Mouse (Mus musculus) right cerebral cortex, postnatal 36 days (tissue): ENCODE data around the gene Gm44805.
"Not testable (repeated sequence)": the region's sequence is repeated elsewhere in the genome, so short reads cannot be mapped to it uniquely, and the experiment has no call there.

Experiments
- DNase-seq, 2 experiments: peaks; one replicate each; pipeline ENCODE4 v3.0.0; 2022; ENCODE audit warnings: low spot score in 2 of 2, mixed read lengths in 1 of 2

Gene Gm44805

GRCm38 (mm10) chr7:19699827-19700148, 18.6 kb upstream of the Gm44805 start:
- DNase-seq = no peak

- DNase-seq = peak; percentile 56 to 62
Measured at GRCm38 (mm10) chr7:19698907-19699826, 17.9 kb upstream of the Gm44805 start, which contains the start of gene Apoe. TSS of gene Apoe (minus strand) at chr7:19699188.

DNA sequence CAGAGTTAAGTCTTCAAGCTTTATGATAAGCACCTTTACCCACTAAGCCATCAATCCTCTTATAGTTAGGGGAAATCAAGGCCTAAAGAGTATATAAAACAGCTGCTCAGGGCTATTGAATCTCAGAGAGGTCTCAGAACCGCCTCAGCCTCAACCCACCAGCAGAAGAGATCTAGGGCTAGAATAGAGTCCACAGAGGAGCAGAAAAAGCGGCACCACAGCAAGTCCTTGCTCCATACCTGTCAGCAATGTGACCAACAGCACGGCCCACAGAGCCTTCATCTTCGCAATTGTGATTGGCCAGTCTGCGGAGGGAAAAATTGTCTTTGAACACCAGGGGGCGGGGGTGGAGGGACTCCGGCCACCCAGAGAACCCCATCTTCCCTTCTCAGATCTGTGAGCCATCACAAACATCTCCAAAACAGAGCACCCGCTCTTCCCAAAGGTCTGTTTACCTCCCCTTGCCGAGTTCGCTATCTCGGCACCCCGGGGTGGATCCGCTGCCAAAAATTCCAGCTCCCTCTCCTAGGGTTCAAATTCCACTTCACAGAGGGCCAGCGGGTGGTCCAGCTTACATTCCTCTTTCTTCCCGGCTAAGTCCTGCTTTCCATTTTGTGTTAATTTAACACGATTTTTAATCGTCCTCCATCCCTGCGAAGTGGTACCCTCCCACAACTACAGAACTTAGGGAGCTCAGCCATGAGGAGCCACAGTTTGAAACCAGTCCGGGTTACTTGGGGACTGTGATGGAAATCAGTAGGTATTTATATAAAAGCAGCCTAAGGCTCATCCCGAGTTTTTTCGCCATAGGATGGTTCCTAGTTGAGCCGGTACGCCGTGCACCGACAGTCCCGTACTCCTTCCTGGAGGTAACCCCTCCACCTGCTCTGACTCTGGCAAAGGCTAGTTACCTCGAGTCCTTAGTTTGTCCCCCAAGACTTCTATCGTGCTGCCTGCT, 17.0 kb upstream of the Gm44805 start:
- DNase-seq = no peak

DNA sequence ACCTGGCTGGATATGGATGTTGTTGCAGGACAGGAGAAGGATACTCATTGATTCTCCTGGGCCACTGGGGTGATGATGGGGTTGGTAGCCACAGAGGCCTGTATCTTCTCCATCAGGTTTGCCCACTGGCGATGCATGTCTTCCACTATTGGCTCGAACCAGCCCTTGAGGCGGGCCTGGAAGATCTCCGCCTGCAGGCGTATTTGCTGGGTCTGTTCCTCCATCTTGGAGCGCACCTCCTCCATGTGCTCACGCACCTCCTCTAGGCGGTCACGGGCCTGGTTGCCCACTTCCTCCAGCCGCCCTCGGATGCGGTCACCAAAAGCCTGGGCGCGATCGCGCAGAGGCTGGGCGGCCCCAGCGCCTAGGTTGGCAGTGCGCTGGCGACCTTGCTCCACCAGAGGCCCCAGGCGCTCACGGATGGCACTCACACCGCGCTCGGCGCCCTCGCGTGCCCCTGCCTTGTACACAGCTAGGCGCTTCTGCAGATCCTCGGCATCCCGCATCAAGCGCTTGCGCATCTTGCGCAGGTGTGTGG, 15.2 kb upstream of the Gm44805 start:
- DNase-seq = no peak

DNA sequence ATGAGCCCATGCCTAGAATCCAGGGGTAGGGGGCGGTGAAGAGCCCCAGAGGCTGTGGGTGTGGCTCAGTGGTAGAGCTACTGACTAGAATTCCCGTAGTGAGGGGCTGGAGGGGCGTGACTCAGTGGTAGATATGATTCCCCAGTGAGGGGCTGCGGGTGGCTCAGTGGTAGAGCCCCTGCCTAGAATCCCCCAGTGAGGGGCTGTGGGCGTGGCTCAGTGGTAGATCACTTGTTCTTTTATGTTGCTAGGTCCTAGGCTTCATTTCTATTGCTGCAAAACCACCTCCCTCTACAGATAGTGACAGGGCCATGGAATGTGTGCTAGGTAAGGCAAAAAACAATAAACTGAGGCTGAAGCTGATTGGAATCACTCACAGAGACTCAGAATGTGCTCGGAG, 14.7 kb upstream of the Gm44805 start:
- DNase-seq = no peak

GRCm38 (mm10) chr7:19695213-19695594, 14.0 kb upstream of the Gm44805 start:
- no peak for DNase-seq

- no peak for DNase-seq
Measured at GRCm38 (mm10) chr7:19694336-19695212, 13.4 kb upstream of the Gm44805 start.

DNA sequence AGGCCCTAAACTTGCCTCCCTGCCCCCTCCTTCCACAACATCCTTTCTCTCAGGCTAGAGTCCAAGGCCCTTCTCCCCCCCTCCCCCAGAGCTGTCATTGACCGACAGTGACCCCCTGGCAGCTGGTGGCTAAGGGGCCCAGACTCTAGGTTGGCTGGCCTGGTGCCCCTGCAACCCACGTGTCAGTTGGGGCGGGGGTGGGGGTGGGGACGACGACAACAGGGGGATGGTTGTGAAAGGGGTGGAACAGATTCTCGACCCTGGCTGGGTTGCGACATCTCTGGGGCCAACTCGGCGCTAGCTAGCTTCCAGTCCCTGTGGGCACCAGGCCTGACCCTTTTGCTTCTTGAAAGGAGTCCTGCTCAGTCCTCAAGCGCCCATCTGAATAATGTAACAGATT, 12.2 kb upstream of the Gm44805 start:
- peak in 1 of 2 experiments; percentile 36 for DNase-seq

- DNase-seq = no peak
Measured at GRCm38 (mm10) chr7:19691873-19692865, 10.9 kb upstream of the Gm44805 start, which contains the start of gene Apoc1. TSS of gene Apoc1 (minus strand) at chr7:19692660.

DNA sequence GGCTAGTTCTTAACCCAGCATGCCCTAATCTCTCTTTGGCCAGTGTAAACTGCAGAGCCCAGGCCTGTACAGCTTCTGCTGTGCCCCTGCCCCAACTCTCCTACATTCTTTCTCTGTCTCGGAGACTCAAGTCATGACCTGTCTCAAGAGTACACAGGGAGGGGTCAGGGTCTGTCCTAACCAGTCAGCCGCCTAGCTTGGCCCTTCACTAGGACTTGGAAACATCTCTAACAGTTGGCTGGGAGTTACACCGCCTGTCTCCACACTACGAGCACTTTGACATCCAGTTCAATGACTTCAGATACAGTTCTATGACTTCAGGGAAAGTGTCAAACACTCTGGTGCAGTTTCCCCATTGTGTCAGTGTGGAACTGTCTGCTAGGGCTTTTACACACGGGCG, 10.2 kb upstream of the Gm44805 start:
- no peak for DNase-seq

GRCm38 (mm10) chr7:19690845-19691244, 9.6 kb upstream of the Gm44805 start:
- DNase-seq = no peak

DNA sequence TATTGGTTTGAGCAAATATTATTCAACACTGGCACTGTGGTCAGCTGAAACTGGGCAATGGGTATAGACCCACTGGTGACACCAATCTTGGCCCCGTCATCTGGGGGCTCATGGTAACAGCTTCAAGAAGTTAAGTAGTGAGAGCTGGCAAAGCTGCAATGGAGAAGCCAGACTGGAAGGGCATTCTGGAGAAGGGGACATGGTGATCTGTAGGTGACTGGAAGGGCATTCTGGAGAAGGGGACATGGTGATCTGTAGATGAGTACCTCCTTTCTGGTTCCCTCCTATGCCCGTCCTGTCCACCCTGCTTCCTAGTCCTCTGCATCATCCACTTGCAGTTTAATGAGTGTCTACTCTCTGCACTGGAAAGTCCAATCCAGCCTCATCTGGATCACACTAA, 7.4 kb upstream of the Gm44805 start:
- no peak for DNase-seq

- DNase-seq = no peak
Measured at GRCm38 (mm10) chr7:19688101-19688500, 6.9 kb upstream of the Gm44805 start.

DNA sequence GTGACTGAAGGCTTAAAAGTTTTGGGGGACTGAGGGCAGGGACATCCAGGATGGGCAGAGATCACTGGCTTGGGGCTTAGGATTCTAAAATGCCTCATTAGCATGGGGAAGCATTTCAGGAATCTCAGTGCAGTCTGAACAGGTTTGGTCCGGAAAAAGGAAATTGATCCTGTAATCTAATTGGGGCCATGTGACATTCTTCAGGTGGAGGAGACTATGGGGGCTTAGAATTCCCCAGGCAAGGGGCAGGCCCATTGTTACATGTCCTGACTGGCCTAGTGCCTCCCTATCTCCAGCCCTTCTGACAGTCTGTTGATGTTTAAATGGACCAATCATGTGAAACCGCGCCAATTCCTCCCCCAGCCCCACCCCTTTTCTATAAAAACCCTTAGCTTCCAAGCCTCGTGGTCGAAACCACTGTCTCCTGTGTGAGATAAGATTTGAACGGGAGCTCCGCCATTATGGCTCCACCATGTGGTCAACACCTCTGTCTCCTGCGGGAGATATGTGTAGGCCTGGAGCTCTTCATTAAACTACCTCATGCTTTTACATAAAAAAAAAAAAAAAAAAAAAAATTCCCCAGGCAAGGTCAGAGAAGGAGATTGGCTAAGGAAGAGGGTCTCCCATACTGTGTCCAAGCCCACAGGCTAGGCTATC, 5.8 kb upstream of the Gm44805 start:
- DNase-seq = not testable (repeated sequence)

DNA sequence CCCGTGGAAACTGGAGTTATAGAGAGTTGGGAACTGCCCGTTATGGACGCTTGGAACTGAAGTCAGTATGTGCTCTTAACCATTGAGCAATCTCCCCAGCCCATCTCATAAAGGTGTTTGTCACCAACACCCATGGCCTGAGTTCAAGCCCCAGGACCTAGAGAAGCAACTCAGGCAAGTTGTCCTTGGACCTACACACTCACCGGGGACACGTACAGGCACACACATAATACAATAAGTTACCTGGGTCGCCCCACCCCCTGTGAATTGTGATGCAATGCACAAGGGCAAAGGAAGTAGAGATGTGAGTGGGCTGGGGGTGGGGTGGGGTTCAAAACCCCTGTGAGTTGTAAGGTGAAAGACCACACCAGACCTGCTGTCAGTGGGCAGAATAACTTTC, 5.3 kb upstream of the Gm44805 start:
- DNase-seq = no peak

DNA sequence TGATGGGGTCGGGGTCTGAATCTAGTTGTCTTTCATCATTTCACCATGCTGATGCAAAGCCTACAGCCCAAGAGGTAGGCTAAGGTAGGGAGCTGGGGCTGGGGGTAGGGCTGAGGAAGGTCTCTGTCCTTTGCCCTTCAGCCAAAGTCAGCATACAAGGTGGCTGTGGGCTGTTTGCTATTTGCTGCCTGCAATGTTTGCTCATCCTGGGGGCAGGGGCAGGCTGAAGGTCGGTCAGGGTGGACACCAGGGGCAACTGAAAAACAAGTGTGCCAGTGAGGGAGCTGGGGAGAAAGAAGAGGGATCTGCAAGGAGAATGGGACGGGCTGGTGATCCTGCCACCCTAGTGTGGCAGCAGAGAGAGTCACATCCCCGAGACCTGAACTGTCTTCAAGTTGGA, 4.2 kb upstream of the Gm44805 start:
- DNase-seq = no peak

DNA sequence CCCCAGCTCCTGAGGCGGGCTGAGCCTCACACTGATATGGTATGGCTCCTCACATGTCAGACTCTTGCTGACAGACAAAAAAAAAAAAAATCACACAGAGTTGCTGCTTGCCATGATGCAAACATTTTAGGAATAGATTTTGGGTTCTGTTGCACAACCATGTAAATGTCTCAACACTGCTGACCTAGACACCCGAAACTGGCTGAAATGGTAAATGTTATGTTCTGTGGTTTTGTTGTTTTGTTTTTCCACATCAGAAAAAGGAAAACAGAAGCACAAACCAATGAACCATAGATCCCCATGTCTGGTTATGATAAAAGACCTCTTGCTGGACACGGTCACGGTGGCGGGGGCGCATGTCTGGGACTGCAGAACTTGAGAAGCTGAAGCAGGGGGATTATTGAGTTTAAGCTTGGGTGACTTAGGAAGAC, 2.6 kb upstream of the Gm44805 start:
- no peak for DNase-seq

- DNase-seq = no peak
Measured at GRCm38 (mm10) chr7:19682979-19683378, 1.8 kb upstream of the Gm44805 start.

GRCm38 (mm10) chr7:19680702-19681101, 521 bp downstream of the Gm44805 start:
- DNase-seq = no peak
